Mouse (Mus musculus): ENCODE results near the gene Csnk1e. TPM values are rescaled to one million over a fixed set of nuclear protein-coding genes. Genes with fewer than 3 reads are reported as not detected.

The Csnk1e gene
- polyA plus RNA-seq, 1 experiment from 2014 or later = 193 TPM

DNA sequence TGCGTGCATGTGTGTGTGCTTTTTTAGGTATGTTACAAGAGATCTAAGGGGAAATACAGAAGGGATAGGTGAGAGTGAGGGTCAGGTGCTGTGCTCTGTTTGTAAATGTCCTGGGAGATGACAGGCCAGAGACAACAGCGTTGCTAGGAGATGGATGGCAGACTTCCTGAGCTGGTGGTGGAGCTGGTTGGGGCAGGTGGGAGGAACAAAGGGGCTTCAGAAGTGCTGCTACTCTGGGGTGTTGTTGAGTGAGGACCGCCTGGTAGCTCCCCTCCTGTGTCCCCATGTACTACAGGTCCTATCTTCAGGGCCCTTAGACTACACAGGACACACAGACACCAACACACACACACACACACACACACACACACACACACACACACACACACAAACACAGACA, 80.6 kb downstream of the Csnk1e start:
- ATAC-seq (ENCODE audit: low FRiP score) = no peak
- no peak overlapping the region for H3K9ac ChIP-seq (ENCODE audit: low read depth, low read length)
- H3K36me3 ChIP-seq (ENCODE audit: control insufficient read depth, insufficient read depth, low read length) = no peaks in the 10 kb centered on the region
- no peak overlapping the region for H3K27ac ChIP-seq (ENCODE audit: low read depth, low read length)
- H3K4me2 ChIP-seq (replicated peaks; ENCODE audit: low read depth, low read length) = no peak overlapping the region
- no peak overlapping the region for H3K4me3 ChIP-seq (ENCODE audit: low read depth, low read length)
- 57% methylated on average over 3 of the region's 3 CpGs for whole genome bisulfite sequencing
- no peaks in the 10 kb centered on the region for H3K9me3 ChIP-seq (ENCODE audit: control insufficient read depth, low read length)
- H3K27me3 ChIP-seq (ENCODE audit: control insufficient read depth, insufficient read depth, low read length) = no peaks in the 10 kb centered on the region
- no peaks in the 10 kb centered on the region for H3K4me1 ChIP-seq (replicated peaks; ENCODE audit: control insufficient read depth, insufficient read depth, low read length)
- no peak for DNase-seq (ENCODE audit: low spot score)

DNA sequence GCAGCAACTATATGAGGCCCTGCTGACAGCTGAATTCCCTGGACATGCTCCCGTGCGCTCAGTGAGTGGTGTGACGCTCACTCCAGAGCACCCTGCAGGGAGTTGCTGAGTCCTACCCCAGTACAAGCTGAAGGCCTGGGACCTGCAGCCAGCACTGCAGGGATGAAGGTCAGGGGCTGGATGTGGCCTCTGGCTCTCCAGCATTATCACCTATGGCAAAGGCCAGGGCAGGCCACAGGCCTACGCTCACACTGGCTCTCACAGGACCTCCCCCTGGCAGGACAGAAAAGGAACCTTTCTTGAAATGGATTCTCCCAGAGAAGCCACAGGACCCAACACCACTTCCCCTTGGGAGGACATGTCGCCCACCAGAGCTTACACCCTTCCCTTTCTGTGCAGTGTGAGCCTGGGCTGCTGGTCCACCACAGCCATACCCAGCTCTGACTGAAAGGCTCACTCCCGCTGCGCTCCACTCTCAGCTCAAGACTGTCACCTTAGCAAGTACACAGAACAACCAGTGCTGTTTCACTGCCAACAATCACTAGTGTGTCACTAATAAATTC, 85.0 kb downstream of the Csnk1e start:
- no peaks in the 10 kb centered on the region for H3K4me1 ChIP-seq (replicated peaks; ENCODE audit: control insufficient read depth, insufficient read depth, low read length)
- H3K9ac ChIP-seq (ENCODE audit: low read depth, low read length) = no peak overlapping the region
- H3K4me2 ChIP-seq (replicated peaks; ENCODE audit: low read depth, low read length) = no peak overlapping the region
- H3K4me3 ChIP-seq (ENCODE audit: low read depth, low read length) = no peak overlapping the region
- no peak for ATAC-seq (ENCODE audit: low FRiP score)
- no peak for DNase-seq (ENCODE audit: low spot score)
- H3K36me3 ChIP-seq (ENCODE audit: control insufficient read depth, insufficient read depth, low read length) = 0 out of 2 replicates have a peak, but pooled peaks cover under 1% of the 10 kb centered on the region
- WGBS = 67% methylated on average over 7 of the region's 7 CpGs
- no peaks in the 10 kb centered on the region for H3K9me3 ChIP-seq (ENCODE audit: control insufficient read depth, low read length)
- H3K27me3 ChIP-seq (ENCODE audit: control insufficient read depth, insufficient read depth, low read length) = no peaks in the 10 kb centered on the region
- no peak overlapping the region for H3K27ac ChIP-seq (ENCODE audit: low read depth, low read length)

- 66% methylated on average over 15 of the region's 15 CpGs for WGBS
- H3K36me3 ChIP-seq (ENCODE audit: control insufficient read depth, insufficient read depth, low read length) = 0 out of 2 replicates have a peak, but pooled peaks cover 4% of the 10 kb centered on the region
- no peak for DNase-seq (ENCODE audit: low spot score)
These were observed 85.7 kb downstream of the Csnk1e start for GRCm38 (mm10) chr15:79369452-79370280.

GRCm38 (mm10) chr15:79368861-79369440, 86.4 kb downstream of the Csnk1e start:
- no peak overlapping the region for H3K4me2 ChIP-seq (replicated peaks; ENCODE audit: low read depth, low read length)
- H3K9ac ChIP-seq (ENCODE audit: low read depth, low read length) = peak overlapping the region; percentile 17; the same call in 1 of the 2 replicates
- no peaks in the 10 kb centered on the region for H3K27me3 ChIP-seq (ENCODE audit: control insufficient read depth, insufficient read depth, low read length)
- no peaks in the 10 kb centered on the region for H3K9me3 ChIP-seq (ENCODE audit: control insufficient read depth, low read length)
- no peak overlapping the region for H3K27ac ChIP-seq (ENCODE audit: low read depth, low read length)
- H3K4me3 ChIP-seq (ENCODE audit: low read depth, low read length) = no peak overlapping the region
- H3K4me1 ChIP-seq (replicated peaks; ENCODE audit: control insufficient read depth, insufficient read depth, low read length) = no peaks in the 10 kb centered on the region
- 0 out of 2 replicates have a peak, but pooled peaks cover 4% of the 10 kb centered on the region for H3K36me3 ChIP-seq (ENCODE audit: control insufficient read depth, insufficient read depth, low read length)
- ATAC-seq (ENCODE audit: low FRiP score) (no peak), DNase-seq (ENCODE audit: low spot score) (no peak)
- 85% methylated on average over 8 of the region's 8 CpGs for WGBS

More at GRCm38 (mm10) chr15:79369452-79370280, 85.7 kb downstream of the Csnk1e start:
- no peak overlapping the region for H3K4me3 ChIP-seq (ENCODE audit: low read depth, low read length)
- no peaks in the 10 kb centered on the region for H3K27me3 ChIP-seq (ENCODE audit: control insufficient read depth, insufficient read depth, low read length)
- no peak overlapping the region for H3K4me2 ChIP-seq (replicated peaks; ENCODE audit: low read depth, low read length)
- no peak overlapping the region for H3K9ac ChIP-seq (ENCODE audit: low read depth, low read length)
- no peak overlapping the region for H3K27ac ChIP-seq (ENCODE audit: low read depth, low read length)
- no peaks in the 10 kb centered on the region for H3K4me1 ChIP-seq (replicated peaks; ENCODE audit: control insufficient read depth, insufficient read depth, low read length)
- H3K9me3 ChIP-seq (ENCODE audit: control insufficient read depth, low read length) = no peaks in the 10 kb centered on the region
- no peak for ATAC-seq (ENCODE audit: low FRiP score)

GRCm38 (mm10) chr15:79368313-79368811, 87.0 kb downstream of the Csnk1e start:
- no peak for ATAC-seq (ENCODE audit: low FRiP score)
- Histone ChIP-seq H3K4me3 (ENCODE audit: low read depth, low read length) (no peak overlapping the region), H3K9me3 (ENCODE audit: control insufficient read depth, low read length) (no peaks in the 10 kb centered on the region), H3K27ac (ENCODE audit: low read depth, low read length) (no peak overlapping the region), H3K4me2 (replicated peaks; ENCODE audit: low read depth, low read length) (no peak overlapping the region), H3K36me3 (ENCODE audit: control insufficient read depth, insufficient read depth, low read length) (0 out of 2 replicates have a peak, but pooled peaks cover 4% of the 10 kb centered on the region), H3K4me1 (replicated peaks; ENCODE audit: control insufficient read depth, insufficient read depth, low read length) (no peaks in the 10 kb centered on the region), H3K27me3 (ENCODE audit: control insufficient read depth, insufficient read depth, low read length) (no peaks in the 10 kb centered on the region), H3K9ac (ENCODE audit: low read depth, low read length) (peak overlapping the region; percentile 17; the same call in 1 of the 2 replicates)
- no peak for DNase-seq (ENCODE audit: low spot score)
- WGBS = 60% methylated on average over 14 of the region's 14 CpGs

MicroRNA genes within 50 kb of the gene (microRNA counts, 519-probe panel; counts per million panel counts)
- not detected for microRNA mmu-miR-1943

Other genes starting within 250 kb of the Csnk1e start
- 23.5 and 28.0 TPM in 2 replicates for gene Pick1, start 226.4 kb downstream of the Csnk1e start, polyA plus RNA-seq (2014; fragmentation: Nextera tagmentation; extraction: Ambion mirVana)
- gene Gm49486, start 226.2 kb downstream of the Csnk1e start, polyA plus RNA-seq (2014; fragmentation: Nextera tagmentation; extraction: Ambion mirVana) = 0.35 and 0.68 TPM in 2 replicates
- 0.26 TPM in 1 of 2 replicates, not detected in the other for gene Slc16a8, start 200.8 kb downstream of the Csnk1e start, polyA plus RNA-seq (2014; fragmentation: Nextera tagmentation; extraction: Ambion mirVana)
- gene Baiap2l2, start 170.0 kb downstream of the Csnk1e start, polyA plus RNA-seq (2014; fragmentation: Nextera tagmentation; extraction: Ambion mirVana) = 1.4 and 1.5 TPM in 2 replicates
- gene Pla2g6, start 127.2 kb downstream of the Csnk1e start, polyA plus RNA-seq (2014; fragmentation: Nextera tagmentation; extraction: Ambion mirVana) = 18.0 and 20.4 TPM in 2 replicates
- 1.6 and 1.8 TPM in 2 replicates for gene Maff, start 108.9 kb downstream of the Csnk1e start, polyA plus RNA-seq (2014; fragmentation: Nextera tagmentation; extraction: Ambion mirVana)
- 32.7 and 33.5 TPM in 2 replicates for gene Tmem184b, start 52.0 kb downstream of the Csnk1e start, polyA plus RNA-seq (2014; fragmentation: Nextera tagmentation; extraction: Ambion mirVana)
- gene Kcnj4, start 49.7 kb upstream of the Csnk1e start, polyA plus RNA-seq (2014; fragmentation: Nextera tagmentation; extraction: Ambion mirVana) = not detected in 2 replicates
- gene Kdelr3, start 60.8 kb upstream of the Csnk1e start, polyA plus RNA-seq (2014; fragmentation: Nextera tagmentation; extraction: Ambion mirVana) = 15.8 and 18.3 TPM in 2 replicates
- gene Ddx17, start 91.2 kb upstream of the Csnk1e start, polyA plus RNA-seq (2014; fragmentation: Nextera tagmentation; extraction: Ambion mirVana) = 87.6 and 116 TPM in 2 replicates
- gene Dmc1, start 149.5 kb upstream of the Csnk1e start, polyA plus RNA-seq (2014; fragmentation: Nextera tagmentation; extraction: Ambion mirVana) = 1.2 and 1.5 TPM in 2 replicates
- gene Fam227a, start 203.4 kb upstream of the Csnk1e start, polyA plus RNA-seq (2014; fragmentation: Nextera tagmentation; extraction: Ambion mirVana) = 3.7 and 6.0 TPM in 2 replicates
- 74.6 and 76.1 TPM in 2 replicates for gene Cby1, start 203.6 kb upstream of the Csnk1e start, polyA plus RNA-seq (2014; fragmentation: Nextera tagmentation; extraction: Ambion mirVana)
- gene Tomm22, start 215.3 kb upstream of the Csnk1e start, polyA plus RNA-seq (2014; fragmentation: Nextera tagmentation; extraction: Ambion mirVana) = 337 and 338 TPM in 2 replicates
- gene Josd1, start 232.4 kb upstream of the Csnk1e start, polyA plus RNA-seq (2014; fragmentation: Nextera tagmentation; extraction: Ambion mirVana) = 12.2 and 14.7 TPM in 2 replicates
- gene Gtpbp1, start 235.3 kb upstream of the Csnk1e start, polyA plus RNA-seq (2014; fragmentation: Nextera tagmentation; extraction: Ambion mirVana) = 28.1 and 33.9 TPM in 2 replicates

Data from hindbrain, embryonic 11.5 days (tissue).